Mouse (Mus musculus) ES-E14 (cell line): ENCODE results near the gene Jam3.

Source experiments
- HCFC1 ChIP-seq: IDR thresholded peaks from 2 replicates; pipeline ENCODE4 v1.6.1; 2012; ENCODE audit warnings: low read length, inconsistent platforms, borderline replicate concordance; ENCODE audit not compliant: insufficient read depth
- MAFK ChIP-seq: IDR thresholded peaks from 2 replicates; pipeline ENCODE4 v1.6.1; 2014; ENCODE audit warnings: mild to moderate bottlenecking, low read depth, low read length, inconsistent platforms; ENCODE audit not compliant: insufficient read depth
- ZC3H11A ChIP-seq: IDR thresholded peaks from 2 replicates; pipeline ENCODE4 v1.6.1; 2012; ENCODE audit warnings: low read depth, mild to moderate bottlenecking, inconsistent platforms, low read length, borderline replicate concordance
- ZNF384 ChIP-seq: IDR thresholded peaks from 2 replicates; pipeline ENCODE4 v1.6.1; 2012; ENCODE audit warnings: low read depth, low read length, inconsistent platforms

DNA sequence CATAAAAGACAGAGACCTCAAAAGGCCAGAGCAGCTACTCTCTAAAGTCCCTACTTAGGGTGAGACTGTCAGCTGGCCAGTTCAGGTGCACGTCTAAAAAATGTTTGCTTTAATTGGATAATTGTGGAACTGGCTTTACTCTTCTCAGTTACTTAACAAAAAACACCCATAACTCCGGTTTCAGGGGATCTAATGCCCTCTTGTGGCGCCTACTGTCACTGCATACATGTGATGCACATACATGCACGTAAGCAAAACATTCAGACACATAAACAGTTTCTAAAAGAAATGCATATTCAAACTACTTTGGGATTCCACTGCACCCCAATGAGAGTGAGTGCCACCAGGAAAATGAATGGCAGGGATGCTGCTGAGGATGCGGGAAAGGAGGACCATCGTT is 28.7 kb downstream of the Jam3 start:
- TF ChIP-seq HCFC1 (no peak), MAFK (no peak), ZC3H11A (0 out of 2 replicates have a peak, but pooled peaks have one; percentile 3), ZNF384 (no peak)
